Mouse (Mus musculus) skeletal muscle tissue, adult 2 months (tissue): Measurements from ENCODE around the gene Itpkb.

ENCODE experiments used
- DNase-seq: peaks from one replicate; pipeline ENCODE4 v3.0.0-alpha.2; 2012; ENCODE audit warnings: low read depth, low spot score

Gene Itpkb

GRCm38 (mm10) chr1:180314641-180315040 is 15.6 kb upstream of the Itpkb start:
- no peak for DNase-seq

GRCm38 (mm10) chr1:180315127-180315526 is 15.2 kb upstream of the Itpkb start:
- no peak for DNase-seq

- DNase-seq = no peak
Measured at GRCm38 (mm10) chr1:180317450-180317849, 12.8 kb upstream of the Itpkb start.

GRCm38 (mm10) chr1:180318407-180318806 is 11.9 kb upstream of the Itpkb start:
- DNase-seq = no peak

- no peak for DNase-seq
Measured at GRCm38 (mm10) chr1:180319895-180320294, 10.4 kb upstream of the Itpkb start.

GRCm38 (mm10) chr1:180322896-180323295 is 7.4 kb upstream of the Itpkb start:
- DNase-seq = no peak

GRCm38 (mm10) chr1:180323491-180323890 is 6.8 kb upstream of the Itpkb start:
- DNase-seq = no peak

- DNase-seq = no peak
Measured at GRCm38 (mm10) chr1:180324271-180324670, 6.0 kb upstream of the Itpkb start.

GRCm38 (mm10) chr1:180328794-180329665 is 1.3 kb upstream of the Itpkb start:
- no peak for DNase-seq

- DNase-seq = no peak
Measured at GRCm38 (mm10) chr1:180329706-180330105, 579 bp upstream of the Itpkb start.

GRCm38 (mm10) chr1:180330707-180331545 is 641 bp downstream of the Itpkb start:
- DNase-seq = no peak

- DNase-seq = no peak
Measured at GRCm38 (mm10) chr1:180331546-180332075, 1.3 kb downstream of the Itpkb start.

- no peak for DNase-seq
Measured at GRCm38 (mm10) chr1:180332076-180332927, 2.0 kb downstream of the Itpkb start.

GRCm38 (mm10) chr1:180332928-180333440 is 2.7 kb downstream of the Itpkb start:
- DNase-seq = no peak

GRCm38 (mm10) chr1:180333588-180333987 is 3.3 kb downstream of the Itpkb start:
- no peak for DNase-seq

- DNase-seq = no peak
Measured at GRCm38 (mm10) chr1:180334541-180334940, 4.3 kb downstream of the Itpkb start.

GRCm38 (mm10) chr1:180335513-180336375 is 5.5 kb downstream of the Itpkb start:
- DNase-seq = no peak

- no peak for DNase-seq
Measured at GRCm38 (mm10) chr1:180338358-180338757, 8.1 kb downstream of the Itpkb start.

- DNase-seq = no peak
Measured at GRCm38 (mm10) chr1:180339143-180339542, 8.9 kb downstream of the Itpkb start.

GRCm38 (mm10) chr1:180342944-180343343 is 12.7 kb downstream of the Itpkb start:
- DNase-seq = no peak
